Mouse (Mus musculus) ovary, postnatal 14 days (tissue): ENCODE results near the gene Myh4.

Source experiments
- DNase-seq: peaks from one replicate; pipeline ENCODE4 v3.0.0; 2022; ENCODE audit warnings: low spot score

The Myh4 gene

DNA sequence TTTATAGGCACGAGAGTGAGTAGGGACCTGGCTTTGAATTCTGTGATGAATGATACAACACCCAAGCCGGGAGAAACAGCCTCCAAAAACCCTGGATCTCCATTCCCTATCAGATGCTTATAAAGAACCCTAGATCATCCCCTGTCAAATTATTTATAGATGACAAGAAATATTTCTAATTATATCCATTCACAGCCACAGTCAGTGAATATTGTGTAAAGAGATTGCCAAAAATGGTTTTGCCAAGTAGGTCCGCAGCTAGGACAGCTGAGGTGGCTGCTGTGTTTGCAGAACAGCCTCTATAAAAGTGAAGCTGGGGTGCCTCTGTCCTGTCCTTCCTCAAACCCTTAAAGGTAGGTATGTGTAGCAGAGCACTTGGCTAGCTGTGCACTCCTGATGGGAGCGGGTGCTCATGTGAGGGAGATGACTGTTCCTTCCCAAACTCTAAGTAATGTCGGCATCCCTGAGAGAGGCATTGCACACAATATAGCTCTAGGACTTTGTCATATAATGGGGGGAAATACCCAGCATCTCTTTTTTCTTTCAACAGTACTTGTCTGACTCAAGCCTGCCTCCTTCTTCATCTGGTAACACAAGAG, at the start of gene Myh4:
Myh4 (plus strand) TSS at position 549 of the 599 bp plus-strand sequence.
- DNase-seq: no peak

DNA sequence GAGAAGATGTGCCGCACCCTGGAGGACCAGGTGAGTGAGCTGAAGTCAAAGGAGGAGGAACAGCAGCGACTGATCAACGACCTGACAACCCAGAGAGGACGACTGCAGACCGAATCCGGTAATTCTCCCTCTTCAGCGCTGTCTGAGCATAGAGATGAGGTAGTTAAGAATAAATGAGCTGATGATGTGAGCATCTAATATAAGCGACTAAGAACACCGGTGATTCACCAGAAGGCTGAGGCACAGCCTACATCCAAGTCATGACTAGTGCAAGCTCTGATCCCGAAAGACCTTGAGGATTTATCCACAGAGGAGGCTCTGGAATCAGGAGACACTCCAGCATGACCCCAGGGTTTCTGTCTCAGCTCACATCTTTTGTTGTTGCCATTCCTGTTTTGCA, 47.5 kb upstream of the Myh4 start:
- no peak for DNase-seq

DNA sequence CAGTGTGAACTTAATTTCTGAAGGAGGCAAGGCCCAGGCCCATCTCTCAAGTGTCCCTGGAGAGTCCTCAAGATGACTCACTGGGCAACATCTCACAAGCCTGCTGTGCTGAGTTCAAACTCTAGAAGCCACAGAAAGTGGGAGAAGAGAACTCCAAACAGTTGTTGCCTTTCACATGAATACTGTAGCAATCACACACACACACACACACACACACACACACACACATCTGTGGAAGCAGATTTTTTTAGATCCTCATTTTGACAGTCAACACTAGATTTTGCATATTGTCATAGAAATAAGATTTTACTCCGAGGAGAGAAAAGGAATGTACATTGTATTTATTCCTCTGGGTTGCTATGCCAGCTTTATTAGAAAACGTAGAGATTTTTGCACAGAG, 47.0 kb upstream of the Myh4 start:
- no peak for DNase-seq

DNA sequence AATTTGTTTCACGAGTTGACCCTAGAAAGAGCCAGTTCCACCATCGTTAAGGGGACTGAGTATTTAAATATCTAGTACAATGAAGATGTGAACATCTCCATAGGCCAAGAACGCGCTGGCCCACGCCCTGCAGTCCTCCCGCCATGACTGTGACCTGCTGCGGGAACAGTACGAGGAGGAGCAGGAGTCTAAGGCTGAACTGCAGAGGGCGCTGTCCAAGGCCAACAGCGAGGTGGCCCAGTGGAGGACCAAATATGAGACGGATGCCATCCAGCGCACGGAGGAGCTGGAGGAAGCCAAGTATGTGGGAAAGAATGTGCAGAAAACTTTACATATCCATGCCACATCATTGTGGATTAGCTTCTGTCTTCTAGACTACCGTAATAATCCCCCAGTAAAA, 46.3 kb upstream of the Myh4 start:
- no peak for DNase-seq

DNA sequence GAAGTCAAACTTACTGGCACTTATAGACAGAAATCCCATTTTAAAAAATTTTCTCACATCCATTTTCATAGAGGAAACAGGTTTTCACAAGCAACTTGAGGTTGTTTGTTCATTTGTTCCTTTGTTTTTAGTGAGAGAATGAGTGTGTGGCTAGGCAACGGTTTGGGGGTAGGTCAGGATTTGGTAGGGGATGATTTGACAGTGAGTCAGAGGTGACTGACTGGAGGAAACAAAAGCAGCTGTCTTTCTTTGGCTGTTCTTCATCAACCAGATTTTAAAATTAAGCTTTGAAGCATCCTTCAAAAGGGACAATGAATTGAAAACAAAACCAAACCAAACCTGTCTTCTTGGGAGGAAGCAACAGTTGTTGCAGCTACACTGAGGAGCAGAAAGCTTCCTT, 38.5 kb upstream of the Myh4 start:
- no peak for DNase-seq

DNA sequence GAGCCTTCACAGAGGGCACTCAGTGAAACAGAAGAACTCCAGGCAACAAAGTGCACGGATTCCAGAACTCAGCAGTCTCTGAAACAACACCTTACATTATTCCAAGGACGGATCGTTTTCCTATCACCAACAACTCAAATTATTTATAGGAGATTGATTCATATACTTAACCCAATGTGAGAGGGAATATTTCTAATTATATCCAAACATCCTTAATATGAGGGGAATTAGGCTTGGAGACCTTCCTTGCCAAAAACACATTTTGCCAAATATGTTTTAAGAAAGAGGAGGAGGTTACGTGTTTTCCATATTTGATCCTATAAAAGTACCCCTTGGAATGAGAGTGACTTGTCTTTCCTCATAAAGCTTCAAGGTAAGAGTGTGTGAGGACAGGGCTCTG, 38.1 kb upstream of the Myh4 start, which contains the start of gene Myh1:
Myh1 (plus strand) TSS at position 301 of the 400 bp plus-strand sequence.
- no peak for DNase-seq

DNA sequence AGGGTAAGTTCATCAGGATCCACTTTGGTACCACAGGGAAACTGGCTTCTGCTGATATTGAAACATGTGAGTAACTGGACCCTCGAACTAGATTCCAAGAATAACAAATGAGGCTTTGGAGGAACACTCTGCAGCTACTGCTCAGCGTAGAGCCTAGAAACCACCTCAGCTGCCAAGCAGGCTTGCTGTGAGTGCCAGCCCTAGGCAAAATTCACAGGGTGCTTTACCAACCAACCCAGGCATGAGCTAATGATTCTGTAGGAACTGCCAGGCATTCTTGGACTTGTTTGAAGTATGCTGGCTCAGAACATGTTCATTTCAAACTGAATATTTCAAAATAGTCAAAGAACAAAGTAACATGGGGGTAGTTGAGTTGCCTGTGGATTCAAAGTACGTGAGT, 33.1 kb upstream of the Myh4 start:
- DNase-seq: no peak

DNA sequence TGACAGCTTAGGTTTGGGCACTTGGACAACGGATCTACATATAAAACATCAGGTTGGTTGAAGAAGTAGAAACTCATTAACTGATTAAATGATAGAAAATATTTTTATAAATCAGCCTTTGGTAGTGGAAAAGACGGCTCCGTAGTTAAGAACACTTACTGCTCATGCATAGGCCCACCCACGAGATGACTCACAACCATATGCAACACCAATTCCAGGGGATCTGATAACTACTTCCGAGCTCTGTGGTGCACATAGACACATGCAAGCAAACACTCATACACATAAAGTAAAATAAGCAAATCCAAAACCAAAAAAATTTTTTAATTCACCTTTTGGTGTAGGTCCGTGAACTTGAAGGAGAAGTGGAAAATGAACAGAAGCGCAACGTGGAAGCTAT, 16.0 kb upstream of the Myh4 start:
- no peak for DNase-seq

DNA sequence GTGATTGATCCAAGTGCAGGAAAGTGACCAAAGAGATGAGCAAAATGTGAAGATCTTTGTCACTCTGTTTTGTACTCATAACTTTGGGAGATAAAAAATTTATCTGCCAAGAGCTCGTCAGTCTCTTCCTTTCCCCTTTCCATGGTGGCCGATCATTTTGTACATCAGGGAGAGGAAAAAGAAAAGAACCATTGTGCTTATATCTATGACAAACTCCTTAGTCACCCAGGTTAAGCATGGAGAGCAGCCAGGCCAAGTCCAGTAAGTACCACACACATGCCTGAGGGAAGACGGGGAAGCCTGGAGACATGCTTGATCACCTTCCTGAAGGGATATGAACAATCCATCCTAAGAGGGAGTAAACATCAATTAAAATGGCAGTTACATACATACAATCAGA, 13.4 kb upstream of the Myh4 start:
- DNase-seq: no peak

DNA sequence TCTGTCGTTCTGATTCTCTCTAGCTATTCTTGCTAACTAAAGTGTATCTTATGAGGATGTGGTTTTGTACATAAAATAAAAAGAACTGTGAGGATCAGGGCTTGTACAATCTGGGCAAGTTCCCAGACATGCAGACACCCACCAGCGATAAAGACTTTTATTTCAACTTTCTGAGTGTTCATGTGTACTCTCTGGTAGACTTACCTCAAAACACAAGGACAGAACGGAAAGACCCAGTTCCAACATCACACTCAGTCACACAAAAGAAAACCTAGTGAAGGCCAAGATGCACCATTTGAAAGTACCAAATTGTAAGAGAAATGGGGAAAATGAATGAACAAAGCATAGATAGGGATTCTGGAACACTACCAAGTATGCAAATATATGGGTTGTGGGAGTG, 9.1 kb upstream of the Myh4 start:
- no peak for DNase-seq

DNA sequence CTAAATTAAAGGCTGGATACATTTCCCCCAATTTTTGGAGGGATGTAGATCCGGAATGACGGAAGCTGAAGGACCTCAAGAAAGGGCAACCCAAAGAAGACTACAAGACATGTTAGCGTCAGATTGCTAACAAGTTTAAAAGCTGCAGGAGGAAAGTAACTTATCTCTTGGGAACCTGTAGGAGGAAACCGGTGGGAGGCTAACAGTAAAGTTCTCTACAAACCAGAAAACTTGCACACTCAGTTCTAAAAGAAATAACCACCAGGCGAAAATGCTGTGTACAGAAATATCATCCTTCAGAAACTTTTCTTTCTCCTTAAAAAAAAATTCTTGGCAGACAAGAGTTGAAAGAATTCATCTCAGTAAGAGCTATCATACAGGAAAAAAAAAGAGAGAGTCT, 8.7 kb upstream of the Myh4 start:
- no peak for DNase-seq

DNA sequence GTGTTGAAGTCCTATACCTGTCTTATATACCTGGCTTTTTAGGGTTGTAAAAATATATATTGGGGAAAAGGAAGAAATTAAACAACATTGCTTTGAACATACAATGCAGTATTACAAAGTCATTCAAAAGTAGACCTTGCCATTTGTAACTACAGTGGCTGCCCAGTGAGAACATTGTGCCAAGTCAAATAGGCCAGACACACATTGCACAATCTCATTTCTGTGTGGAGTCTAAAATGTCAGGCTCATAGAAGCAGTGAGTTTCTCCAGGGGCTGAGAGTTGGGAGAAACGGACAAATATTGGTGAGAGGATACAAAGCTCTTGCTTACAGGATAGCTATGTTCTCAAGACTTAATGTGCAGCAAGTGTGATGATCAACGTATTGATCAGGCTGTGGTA, 7.9 kb upstream of the Myh4 start:
- peak; percentile 3 for DNase-seq

DNA sequence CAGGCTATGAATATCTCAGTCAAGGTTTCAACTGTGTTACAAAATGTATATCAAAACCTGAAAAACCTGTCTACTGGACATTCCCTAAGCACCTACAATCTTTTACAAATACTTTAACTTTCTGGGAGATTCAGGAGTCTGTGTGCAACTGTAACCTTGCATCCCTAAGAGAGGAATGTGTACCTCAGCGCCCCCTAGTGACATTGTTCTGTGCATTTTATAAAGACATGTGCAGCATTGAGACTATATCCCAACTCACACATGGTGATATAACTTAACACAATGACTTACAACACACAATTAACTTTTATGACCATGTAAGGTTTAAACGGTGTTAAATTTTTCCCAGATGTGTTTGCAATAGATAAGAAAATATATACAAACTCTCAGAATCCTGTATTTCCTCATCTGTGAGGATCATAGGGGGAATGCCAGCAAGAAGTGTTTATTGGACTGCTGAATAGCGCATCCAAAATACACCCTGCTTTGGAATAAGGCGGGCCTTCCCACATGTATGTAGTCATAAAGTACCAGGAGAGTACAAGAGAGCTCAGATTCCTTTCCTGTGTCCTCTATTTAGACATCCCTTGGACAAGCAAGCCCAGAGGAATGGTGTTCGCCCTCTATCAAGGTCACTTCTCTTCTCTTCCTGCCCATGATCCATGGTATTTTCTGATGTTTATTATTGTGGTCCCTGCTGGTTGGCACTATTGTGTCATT, 2.0 kb upstream of the Myh4 start:
- DNase-seq: peak; percentile 49

DNA sequence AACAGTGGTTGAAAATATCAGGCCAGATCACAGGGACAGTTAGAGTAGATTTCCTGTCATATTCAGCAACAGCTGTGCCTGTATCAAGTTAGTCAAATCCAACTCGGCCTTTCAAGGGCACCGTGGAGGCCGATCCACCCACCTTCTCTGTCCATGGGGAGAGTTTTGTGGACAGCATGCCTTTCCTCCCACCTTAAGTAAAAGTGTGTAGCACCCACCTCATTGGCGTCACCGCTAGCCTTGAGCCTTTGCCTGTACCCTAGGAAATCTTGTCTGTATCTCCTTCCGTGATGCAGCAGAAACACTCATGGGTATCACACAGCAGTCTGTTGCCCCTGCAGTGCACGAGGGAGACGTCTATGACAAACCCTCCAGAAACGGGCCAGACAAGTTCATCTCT, 1.0 kb upstream of the Myh4 start:
- DNase-seq: no peak

DNA sequence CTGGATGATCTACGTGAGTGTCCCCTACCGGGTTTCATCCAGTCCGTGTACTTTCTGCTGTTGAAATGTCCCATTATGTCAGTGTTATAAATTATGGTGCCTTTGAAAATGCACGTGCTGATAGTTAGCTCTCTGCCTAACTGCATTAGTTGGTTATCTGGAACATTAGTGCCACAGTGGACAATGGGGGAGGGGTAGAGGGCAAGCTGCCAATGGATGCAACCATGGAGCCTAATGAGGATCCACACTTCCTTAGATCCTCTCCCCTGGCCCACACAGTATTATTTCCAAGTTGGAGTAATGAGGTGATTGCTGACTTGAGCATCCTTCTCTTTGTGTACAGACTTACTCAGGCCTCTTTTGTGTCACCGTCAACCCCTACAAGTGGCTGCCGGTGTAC, 3.2 kb downstream of the Myh4 start:
- DNase-seq: no peak

DNA sequence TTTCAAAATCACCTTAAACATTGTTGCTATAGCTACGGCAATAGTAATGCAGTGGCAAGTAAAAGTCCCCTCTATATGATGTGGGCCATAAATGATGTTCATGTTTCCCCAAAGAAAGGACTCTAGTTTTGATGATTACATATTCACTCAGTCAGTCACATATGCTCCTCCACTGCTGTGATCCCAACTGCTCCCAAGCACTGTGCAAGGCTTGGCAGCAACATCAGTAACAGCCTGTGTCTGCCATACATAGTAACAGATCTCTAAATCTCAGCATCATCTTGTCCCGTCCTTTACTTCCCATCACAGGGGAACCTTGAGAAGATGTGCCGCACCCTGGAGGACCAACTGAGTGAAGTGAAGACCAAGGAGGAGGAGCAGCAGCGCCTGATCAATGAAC, 15.9 kb downstream of the Myh4 start:
- no peak for DNase-seq

DNA sequence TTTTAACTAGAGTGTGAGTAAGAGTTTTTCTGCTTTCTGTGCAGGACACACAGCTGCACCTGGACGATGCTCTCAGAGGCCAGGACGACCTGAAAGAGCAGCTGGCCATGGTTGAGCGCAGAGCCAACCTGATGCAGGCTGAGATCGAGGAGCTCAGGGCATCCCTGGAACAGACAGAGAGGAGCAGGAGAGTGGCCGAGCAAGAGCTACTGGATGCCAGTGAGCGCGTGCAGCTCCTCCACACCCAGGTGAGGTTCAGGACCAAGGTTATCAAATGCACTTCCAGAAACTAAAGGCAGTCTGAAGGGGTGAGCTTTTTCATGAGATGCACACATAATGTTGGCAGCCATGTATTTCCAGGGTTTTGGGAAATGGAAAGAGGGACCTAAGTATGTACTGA, 19.2 kb downstream of the Myh4 start:
- DNase-seq: no peak

DNA sequence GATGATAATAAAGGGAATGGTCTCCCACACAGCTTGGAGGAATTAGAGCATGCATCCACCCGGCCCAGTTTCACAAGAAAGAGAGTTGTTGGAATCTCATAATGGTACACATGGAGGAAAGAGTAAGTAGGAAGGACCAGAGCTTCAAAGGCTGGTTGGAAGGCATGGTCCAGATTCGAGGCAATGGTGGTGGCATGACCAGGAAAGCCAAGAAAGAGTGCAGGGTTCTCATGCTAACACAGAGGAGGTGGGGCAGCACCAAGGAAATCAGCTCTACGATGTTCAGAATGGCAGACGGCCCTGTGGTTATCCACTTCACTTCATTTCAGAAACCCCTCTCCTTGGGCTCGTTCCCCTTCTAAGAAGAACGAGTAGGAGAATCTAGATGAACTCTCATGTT, 23.1 kb downstream of the Myh4 start:
- DNase-seq: no peak

DNA sequence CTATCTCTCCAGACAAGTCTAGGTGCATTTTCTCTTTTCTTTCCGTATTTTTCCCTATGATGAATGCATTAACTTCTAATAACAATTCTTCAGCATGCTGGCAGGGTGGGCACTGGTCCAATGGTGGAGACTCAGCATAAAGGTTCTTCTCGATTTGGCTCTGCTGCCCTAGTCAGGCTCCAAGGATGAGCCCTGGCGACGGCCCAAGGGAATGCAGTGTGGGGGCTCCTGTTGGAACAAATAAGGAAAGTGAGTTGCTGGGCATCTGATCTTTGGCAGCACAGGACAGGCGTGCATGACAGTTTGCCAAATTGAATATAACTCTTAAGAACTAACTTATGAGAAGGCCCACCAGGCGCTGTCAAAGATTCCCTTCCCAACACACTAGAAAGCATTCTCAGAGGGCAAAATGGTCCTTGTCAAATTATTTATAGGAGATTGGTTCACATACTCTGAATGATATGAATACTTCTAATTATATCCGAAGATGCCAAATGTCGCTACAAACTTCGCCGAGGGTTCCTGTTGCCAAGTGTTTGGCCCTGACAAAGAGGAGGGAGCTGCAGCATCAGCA, 38.9 kb downstream of the Myh4 start, which contains the start of gene Myh8:
Myh8 (plus strand) TSS at position 524 of the 574 bp plus-strand sequence.
- DNase-seq: peak; percentile 9

DNA sequence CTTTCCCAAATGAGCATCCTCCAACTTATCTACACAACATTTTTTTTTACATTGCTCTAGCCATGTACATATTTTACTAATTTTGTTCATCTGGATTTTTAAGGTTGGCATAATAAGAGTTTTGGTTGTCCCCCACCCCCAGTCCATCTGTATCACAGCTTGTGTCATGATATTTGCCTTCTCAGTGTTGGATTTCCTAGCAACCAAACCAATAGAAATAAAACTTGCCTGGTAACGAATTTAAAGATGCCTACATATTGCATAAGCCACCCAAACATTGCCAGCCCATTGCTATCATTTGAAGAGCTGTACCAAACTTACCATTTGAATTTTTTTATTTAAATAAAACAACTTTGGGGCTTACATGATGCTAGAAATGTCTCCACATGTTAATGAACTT, 55.6 kb downstream of the Myh4 start:
- no peak for DNase-seq
